Mouse (Mus musculus) spleen, adult 12 weeks (tissue): ENCODE measurements around the gene Nacc1.

Experiments used
- DNase-seq: peaks from one replicate; pipeline ENCODE4 v3.0.0; 2022; ENCODE audit warnings: low spot score

The Nacc1 gene

DNA sequence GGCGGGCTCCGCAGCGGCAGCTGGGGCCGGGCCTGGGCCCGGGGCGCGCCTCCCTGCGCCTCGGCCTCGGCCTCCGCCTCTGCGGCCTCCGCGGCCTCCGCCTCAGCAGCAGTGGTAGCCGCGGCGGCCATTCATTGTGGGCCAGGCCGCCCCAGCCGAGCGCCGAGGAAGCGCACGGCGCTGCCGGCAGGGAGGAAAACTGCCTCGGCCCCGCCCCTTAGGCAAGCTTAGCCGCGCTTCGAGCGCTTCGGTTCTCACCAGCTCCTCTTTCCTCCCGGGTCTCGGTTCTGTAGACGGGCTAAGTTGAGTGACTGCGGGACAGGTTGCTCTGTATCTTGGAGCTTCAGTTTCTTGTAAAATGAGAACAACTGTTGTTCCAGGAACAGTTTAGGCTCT lies at the start of gene Nacc1:
Gene Nacc1 (minus strand): TSS at position 158 of the 396 bp plus-strand sequence.
- peak; percentile 78 for DNase-seq

DNA sequence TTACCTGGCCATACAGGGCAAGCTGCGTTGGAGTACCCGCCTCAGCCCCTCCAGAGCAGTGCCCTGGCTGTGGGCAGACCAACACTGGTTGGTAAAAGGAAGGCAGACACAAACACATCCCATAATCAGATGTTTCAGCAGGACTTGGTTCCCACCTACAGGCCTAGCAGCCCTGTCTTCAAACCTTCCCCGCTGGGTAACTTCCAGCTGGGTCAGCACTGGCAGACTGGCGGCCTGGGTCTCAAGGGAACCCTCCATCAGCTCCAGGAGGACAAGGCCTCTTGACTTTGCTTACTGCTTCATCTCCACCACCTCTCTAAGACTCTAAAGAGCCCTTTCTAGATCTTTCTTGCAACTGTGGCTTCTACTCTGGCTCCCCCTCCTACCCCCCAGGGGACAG lies 48.9 kb upstream of the Nacc1 start:
- DNase-seq, result no peak

DNA sequence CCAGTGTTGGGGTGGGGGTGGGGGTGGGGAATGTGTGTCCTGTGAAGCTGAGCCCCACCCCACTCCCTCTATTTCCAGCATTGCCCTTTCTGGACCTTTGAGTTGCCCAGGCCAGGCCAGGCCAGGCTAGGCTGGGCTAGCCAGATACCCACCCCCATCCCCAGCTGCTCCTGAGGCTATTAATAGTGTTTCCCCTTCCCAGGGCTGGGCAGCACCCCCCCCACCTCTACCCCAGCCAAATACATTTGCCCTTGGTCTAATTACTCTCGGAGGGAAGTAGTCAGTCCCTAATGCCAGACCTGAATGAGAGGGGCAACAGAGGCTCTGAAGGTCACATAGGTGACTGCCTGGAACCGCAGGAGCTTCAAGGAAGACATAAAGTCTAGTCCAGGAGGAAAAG lies 47.9 kb upstream of the Nacc1 start:
- DNase-seq, result no peak

DNA sequence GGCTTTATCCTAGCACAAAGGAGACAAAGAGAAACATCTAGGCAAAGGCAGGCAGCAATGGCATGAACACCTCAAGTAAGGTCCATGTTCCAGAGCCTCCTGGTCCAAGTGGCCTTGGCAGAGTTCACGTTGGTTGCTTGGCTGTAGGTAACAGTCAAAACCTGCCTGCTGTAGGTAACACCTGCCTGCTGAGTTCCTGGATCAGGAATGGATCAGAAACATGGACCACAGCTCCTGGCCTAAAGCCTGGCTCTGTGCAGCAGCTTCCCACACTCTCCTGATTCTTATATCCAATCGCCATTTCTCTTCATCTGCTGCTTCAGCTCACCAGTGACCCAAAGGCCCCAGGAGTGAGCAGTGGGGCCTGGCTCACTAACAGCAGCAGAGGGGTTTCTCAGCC lies 47.0 kb upstream of the Nacc1 start:
- no peak for DNase-seq

- DNase-seq, result no peak
These were observed 46.3 kb upstream of the Nacc1 start for GRCm38 (mm10) chr8:84733959-84734358.

DNA sequence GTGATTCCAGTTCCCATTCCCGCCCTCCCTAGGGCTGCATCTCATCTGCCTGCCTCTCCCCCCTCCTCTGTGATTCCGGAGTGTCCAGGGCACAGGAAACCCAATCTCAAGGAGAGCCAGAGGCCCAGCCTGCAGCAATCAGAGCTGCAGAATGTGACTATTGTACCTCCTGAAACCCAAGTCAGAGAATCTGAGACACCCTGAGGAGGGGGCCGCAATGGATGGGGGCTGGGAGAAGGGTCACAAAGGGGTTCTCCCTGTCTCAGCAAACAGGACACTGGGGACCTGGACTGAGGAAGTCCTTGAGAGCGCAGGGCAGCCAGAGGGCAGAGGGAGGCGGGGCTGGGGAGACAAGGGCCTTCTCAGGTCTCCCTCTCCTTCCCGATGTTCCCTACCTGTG lies 45.3 kb upstream of the Nacc1 start:
- DNase-seq, result no peak

DNA sequence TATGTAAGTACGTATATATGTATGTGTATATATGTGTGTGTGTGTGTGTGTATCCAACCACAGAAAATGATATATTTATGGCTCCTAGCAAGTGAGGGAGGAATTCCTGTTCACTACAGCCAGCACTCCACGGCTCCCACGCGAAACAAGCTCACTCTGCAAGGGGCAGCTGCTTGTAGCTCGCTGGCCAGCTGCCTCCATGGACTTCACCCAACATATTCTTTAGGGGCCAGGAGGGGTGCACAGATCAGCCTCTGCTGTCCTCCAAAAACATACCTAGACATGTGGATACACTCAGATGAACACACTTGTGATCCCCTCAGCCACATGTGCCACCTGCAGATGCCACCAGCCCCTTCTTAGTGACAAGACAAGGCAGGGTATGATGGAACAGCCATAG lies 44.9 kb upstream of the Nacc1 start:
- no peak for DNase-seq

- no peak for DNase-seq
These were observed 43.9 kb upstream of the Nacc1 start for GRCm38 (mm10) chr8:84731371-84732177.

DNA sequence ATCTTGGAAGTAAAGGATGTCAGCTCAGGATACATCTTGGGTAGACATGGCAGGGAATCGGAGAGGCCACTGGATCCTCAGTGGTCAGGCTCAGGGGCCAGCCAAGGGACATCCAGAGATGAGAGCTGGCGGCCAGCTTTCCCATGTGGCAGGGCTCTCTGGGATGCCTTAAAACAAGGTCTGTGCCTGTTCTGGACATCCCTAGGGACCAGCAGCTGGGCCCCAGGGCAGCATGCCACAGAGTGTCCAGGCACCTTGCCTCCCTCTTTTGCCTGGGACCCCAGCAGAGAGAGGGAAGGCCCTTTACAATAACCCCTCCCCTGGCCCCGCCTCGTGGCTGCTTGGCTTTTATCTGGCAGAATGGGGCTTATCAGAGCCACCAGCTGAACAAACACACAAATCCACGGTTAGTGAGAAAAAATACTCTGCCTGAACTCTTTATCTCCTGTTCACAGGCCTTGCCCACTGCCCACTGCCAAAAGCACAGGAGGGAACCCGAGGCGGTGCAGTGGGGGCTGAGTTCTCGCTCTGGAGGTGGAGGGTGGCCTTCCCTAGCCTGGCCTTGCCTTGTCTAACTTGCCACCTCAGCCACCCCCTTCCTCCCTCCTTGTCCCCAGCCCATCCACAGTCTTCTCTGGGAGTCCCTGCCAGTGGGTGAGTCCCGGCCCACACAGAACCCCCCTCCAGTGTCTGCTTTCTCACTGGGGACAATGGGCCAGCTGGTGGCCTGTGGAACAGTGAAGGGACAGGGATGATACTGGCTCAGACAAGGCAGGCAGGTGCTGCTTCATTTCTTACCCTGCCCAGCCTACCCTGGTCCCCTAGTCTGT lies 43.1 kb upstream of the Nacc1 start:
- peak; percentile 77 for DNase-seq

GRCm38 (mm10) chr8:84729921-84730362 lies 42.3 kb upstream of the Nacc1 start:
- DNase-seq, result no peak

DNA sequence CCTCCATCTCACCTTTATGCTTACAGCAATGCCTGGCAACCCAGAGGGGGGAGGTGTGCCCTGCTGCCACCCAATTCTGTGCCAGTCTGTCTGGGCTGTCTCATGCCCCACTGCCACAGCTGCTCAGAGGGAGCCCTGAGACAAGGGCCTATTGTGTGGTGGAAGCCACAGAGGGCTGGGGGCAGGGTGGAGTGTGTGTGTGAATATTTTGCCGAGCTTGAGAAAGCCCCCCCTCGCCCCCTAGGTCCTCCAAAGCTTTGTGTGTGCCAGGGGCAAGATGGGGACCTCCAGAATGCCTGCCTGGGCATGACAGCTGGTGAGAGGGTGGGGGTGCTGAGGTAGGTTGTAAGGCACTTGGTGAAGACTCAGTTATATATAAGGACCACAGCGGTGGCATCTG lies 40.8 kb upstream of the Nacc1 start:
- no peak for DNase-seq

- no peak for DNase-seq
These were observed 38.2 kb upstream of the Nacc1 start for GRCm38 (mm10) chr8:84725941-84726259.

GRCm38 (mm10) chr8:84725246-84725940 lies 37.7 kb upstream of the Nacc1 start:
- DNase-seq, result no peak

GRCm38 (mm10) chr8:84724683-84725082 lies 37.0 kb upstream of the Nacc1 start:
- DNase-seq, result no peak

DNA sequence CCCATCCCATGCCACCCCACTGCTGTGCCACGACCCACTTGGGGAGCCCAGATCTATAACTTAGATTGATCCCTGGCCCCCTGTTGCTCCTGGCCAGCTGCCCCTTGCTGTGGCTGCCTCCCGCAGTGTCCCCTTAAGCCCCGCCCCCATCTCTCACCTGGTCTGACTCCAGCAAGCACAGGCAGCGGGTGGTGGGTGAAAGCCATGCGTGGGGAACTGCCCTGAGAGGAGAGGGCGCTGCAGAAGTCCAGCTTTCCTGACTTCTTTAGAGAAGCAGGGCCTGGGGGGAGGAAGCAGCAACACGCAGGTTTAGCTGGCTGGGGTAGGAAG lies 35.9 kb upstream of the Nacc1 start:
- DNase-seq, result no peak

DNA sequence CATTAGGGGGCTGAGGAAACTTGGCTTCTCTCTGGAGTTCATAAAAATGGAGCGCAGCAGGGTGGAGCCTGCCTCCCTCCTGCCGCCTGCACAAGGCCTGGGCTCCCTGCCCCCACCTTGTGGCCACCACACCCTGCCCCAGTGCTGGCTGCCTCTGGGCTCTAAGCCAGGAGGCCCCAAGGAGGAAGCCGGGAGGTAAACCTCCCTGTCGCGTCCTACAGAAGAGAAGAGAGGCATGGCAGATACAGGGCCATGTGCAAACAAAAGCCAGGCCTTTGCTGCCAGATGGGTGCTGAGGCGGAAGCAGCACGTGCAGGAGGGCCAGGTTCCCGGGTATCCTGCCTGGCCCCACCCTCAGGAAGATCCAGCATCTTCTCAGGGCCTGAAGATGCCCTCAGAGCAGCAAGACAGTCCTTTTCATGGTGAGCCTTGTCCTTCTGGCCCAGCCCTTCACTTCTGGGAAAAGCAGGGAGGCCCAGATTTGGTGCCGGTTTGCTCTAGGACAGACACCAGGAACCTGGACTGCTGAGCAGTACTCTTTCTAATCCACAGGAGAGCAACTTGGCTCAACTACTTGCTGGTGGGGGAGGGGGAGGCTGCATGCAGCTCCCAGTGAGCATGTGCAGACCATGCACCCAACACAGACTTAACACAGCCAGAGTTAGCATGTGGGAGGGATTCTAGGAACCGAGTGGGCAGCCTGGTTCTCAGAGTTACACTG lies 35.3 kb upstream of the Nacc1 start, which contains the start of gene G430095P16Rik:
Gene G430095P16Rik (plus strand): TSS at position 158 of the 721 bp plus-strand sequence.
- peak; percentile 80 for DNase-seq

DNA sequence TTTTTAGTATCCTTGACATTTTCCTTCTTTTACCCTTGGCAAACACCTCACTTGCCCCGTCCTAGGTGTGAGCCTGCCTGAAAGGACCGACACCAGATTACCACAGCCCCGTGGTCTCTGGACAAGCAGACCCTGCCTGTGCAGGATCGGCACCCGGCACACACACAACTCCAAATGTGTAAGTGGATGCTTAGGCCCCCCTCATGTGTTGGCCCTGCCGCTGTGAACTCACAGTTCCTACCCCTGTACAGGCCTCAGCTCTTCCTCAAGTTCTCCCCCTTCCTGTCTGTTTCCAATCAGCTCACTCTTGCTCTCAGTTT lies 34.8 kb upstream of the Nacc1 start:
- DNase-seq, result no peak

DNA sequence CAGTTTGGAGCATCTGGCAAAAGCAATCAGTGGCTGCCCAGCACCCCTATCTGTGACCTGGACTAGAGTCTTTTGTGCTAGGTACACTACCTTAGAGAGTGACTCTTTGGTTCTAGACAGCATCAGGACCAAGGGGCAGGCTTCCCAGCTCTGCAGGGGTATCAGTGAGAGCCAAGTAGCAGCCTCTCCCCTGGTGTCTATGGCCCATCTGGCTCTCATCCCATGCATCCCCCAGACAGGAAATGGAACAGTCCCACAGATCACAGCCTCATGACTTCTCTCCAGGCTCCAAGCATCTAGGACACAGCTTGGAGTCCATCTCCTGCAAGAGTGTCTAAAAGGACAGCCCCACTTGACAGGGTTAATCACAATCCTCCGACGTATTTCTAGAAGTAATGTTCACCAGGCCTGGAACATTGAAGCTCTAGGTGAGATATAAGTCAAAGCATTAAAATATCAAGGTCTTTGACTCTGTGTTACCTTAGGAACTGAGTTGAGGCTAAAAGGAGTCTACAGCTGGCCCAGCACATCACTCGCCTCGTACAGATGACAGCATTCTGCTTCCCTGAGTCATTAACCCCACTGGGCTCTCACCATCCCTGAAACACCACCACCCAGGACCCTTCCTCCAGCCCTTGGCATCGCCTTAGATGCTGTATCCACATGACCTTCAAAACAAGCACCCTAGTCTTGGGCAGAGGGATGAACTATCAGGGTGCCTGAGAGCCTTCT lies 31.5 kb upstream of the Nacc1 start:
- DNase-seq, result no peak

- no peak for DNase-seq
These were observed 30.8 kb upstream of the Nacc1 start for GRCm38 (mm10) chr8:84718476-84718875.

- DNase-seq, result no peak
These were observed 29.1 kb upstream of the Nacc1 start for GRCm38 (mm10) chr8:84716790-84717189.

DNA sequence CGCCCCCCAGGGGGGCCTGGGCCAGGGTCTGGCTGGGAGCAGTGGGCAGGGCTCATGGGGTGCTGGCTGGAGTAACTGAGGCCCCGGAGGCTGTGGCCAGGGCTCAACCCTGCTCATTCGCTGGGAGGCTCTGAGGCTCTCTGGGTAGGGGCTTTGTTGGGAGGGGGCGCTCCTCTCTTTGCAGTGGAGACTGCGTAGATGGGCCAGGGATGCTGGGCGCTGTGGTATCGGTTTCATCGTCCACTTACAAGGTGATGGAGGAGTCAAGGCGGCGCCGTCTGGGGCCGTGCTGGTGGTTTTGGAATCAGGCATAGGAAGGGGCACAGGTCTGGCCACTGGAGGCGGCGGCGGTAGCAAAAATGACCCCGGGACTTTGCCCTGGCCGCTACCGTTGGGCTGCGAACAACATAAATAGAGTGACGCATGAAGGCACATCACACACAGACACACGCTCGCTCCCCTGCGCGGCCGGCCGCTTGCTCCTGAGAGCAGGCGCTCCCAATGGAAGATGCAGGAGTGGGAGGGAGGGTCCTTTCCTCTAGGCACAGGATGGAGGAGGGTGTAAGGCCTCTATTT lies 28.3 kb upstream of the Nacc1 start:
- no peak for DNase-seq
